Mouse (Mus musculus) right cerebral cortex, adult 2 months (tissue): Measurements from ENCODE around the gene Crip1.
A peak's percentile ranks its signal among the peaks of the same experiment; 100 is the strongest.

Experiments
- DNase-seq, 2 experiments: peaks; one replicate each; pipeline ENCODE4 v3.0.0; 2021 to 2022; ENCODE audit warnings: low spot score in 2 of 2

Crip1 gene

DNA sequence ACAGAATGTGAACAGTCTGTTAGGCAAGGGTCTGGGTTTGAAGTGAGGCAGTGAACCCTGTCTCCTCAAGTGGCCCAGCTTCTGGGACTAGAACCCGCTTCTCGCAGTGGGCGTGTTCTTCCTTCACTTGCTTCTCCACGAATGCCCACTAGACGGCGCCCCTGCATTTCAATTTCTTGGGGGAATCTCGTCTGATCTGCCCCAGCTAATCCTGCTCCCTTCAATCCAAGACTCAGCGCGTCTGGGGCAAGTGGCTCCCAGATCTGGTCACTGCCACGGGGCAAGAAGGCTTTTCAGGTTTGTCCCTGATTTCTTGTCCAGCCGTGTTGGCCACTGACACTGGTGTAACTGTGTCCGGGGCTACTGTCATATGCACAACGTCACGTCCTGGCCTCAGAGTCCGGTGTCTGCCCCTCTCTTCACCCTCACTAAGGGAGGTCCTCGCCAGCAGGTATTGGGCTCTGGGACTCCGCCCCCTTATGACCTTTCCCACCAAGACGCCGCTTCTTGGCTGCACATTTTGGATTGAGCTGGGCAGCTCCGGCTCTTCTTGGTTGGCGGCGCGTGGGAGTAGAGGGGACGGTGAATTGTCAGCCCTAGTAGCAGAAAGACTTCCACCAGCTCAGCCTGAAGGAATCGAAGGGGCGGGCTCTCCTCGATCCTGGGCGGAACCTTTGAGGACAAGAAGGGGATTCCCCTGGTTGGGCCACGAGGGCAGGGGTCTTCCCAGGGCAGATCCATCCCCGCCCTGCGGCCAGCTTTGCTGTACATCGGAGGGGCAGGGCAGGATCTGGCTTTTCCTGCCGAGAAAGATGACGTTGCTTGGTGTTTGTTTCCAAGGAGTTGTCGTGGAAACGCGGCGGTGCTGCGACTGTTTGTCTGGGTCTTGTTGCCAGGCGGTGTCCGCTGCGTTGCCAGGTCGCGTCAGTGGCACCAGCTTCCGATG lies at the start of gene Crip1:
Crip1 (plus strand) TSS at position 205 of the 946 bp plus-strand sequence.
- peak; percentile 83 to 89 for DNase-seq

DNA sequence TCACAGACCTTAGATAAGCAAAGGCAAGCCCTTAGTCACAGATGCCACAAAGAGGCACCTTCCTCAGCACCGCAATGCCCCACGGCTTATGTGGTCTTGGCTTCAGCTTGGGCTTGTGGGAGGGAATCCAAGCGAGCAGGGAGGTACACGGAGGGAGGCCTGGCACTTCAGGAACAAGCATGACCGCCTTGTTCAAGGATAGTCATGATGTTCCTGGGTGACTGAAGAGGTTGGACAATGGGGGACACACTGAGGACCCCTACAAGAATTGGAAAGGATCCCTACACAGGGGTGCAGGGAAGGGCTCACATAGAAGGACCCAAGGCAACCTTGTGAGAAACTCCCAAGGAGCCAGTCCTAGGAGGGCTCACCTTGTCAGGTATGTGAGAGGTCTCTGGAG lies 49.1 kb upstream of the Crip1 start:
- DNase-seq = no peak

- peak in 1 of 2 experiments; percentile 43 for DNase-seq
These were observed 48.3 kb upstream of the Crip1 start, which contains the start of gene Mta1 for GRCm38 (mm10) chr12:113097749-113098281. TSS of gene Mta1 (plus strand) at chr12:113098278.

DNA sequence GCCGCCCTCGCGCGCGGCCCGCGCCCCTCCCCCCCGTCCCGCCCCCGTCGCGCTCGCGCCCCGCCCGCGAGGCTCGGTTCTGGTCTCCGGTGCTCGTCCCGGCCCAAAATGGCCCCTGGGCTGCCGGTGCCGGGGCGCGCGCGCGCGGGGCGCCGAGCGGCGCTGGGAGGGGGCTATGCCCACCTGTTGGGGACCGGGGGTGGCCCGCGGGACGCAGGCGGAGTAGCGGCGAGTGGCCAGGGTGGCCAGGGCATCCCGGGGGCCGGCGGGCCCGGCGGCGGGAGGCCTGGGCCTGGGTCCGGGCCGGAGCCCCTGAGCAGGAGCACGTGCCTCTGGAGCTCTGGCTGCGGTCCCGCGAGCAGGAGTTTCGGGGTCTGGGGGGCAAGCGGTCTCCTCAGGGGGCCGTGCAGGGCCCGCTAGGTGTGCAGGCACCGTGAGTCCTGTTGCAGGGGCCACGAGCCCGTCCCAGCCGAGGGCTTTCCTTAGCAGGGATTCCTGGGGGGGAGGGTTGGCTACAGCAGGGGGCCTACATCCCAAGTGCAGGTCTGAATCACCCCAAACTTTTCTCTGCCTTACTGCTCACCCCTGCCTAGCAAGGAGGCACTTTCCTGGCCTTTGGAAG lies 47.5 kb upstream of the Crip1 start:
- no peak for DNase-seq

GRCm38 (mm10) chr12:113099470-113100237 lies 46.5 kb upstream of the Crip1 start:
- no peak for DNase-seq

DNA sequence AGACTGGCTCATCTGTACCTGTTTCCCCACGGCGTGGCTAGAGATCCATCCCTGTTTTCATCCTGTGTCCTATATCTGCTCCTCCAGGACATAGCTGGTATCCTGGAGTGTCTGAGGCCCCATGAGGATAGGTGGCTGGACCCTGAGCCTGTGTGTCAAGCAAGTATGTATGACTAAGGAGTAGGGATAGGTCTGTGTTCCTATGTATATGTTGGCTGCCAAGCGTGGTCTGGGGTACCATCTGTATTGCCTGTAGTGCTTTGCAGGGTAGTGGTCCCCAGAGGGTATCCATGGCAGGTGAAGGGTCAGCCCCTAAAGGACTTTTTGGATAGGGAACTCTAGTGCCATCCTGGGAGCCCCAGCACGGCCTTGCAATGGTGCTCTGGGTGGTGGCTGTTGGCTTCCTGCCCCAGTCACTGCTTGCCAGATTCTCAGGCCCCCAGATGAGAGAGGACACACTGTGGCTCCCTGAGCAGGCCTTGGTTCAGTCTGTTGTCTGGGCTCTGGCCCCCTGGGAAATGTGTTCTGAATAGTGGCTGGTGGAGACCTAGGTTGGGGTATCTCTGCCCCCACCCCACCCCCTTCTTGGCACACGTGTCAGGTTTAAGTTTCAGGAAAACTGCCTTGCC lies 45.6 kb upstream of the Crip1 start:
- no peak for DNase-seq

DNA sequence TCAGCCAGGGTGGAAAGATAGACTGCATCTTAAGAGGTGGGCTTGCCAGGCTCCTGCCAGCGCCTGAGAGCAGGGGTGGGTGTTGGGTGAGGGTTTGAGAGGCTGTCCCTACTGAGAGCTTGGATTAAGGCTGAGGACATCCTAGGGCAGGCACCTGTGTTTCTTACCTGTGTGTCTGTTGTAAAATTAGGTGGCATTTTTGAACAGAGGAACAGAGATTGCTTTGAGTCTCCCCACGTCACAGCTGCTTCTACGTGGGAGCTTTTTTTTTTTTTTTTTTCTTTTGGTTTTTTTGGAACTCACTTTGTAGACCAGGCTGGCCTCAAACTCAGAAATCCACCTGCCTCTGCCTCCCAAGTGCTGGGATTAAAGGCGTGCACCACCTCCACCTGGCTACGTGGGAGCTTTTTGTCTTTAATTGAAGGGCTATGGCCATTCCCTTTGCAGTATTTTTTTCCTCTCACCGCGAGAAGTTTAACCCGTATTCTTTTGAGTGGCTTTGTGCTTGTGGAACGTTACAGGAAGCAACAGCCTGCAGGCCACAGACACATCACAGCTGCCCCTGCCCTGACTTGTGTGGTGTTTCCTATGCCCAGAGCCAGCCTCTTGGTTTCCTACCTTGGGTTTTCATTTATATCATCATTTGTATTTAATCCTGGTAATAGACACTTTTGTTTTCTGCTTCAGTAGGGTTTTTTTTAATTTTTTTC lies 44.7 kb upstream of the Crip1 start:
- no peak for DNase-seq

- DNase-seq = peak in 1 of 2 experiments; percentile 64
These were observed 43.7 kb upstream of the Crip1 start for GRCm38 (mm10) chr12:113102461-113102860.

GRCm38 (mm10) chr12:113103846-113104451 lies 42.2 kb upstream of the Crip1 start:
- DNase-seq = no peak

- no peak for DNase-seq
These were observed 39.7 kb upstream of the Crip1 start for GRCm38 (mm10) chr12:113106386-113106785.

DNA sequence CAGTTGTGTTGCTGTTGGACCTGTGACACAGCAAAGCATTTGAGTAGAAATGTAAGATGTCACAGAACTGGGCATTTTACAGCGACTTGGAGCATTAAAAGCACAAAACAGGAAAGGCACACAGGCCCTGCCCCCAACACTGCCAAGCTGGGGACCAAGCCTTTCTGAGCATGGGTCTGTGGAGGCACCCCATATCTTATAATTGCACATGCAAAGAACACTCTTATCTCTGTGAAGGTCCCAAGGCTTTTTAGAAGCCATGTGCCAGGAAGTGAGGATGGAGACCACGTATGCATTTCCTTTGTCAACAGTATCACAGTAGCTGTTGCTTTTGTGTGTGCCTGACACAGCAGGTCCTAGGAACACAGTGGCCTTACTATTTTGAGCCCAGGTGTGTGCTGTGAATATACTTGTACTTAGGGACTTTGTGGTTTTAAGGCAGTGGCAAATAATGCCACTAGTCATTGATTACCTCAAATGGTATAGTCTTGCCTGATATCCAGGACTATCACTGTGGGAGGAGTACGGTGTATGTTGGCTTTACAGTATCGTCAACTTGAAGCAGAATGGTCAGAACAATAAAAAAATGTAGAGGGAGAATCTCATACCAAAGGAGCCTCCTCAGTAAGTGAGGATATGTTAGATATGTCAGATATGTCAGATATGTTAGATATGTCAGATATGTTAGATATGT lies 38.5 kb upstream of the Crip1 start:
- no peak for DNase-seq

DNA sequence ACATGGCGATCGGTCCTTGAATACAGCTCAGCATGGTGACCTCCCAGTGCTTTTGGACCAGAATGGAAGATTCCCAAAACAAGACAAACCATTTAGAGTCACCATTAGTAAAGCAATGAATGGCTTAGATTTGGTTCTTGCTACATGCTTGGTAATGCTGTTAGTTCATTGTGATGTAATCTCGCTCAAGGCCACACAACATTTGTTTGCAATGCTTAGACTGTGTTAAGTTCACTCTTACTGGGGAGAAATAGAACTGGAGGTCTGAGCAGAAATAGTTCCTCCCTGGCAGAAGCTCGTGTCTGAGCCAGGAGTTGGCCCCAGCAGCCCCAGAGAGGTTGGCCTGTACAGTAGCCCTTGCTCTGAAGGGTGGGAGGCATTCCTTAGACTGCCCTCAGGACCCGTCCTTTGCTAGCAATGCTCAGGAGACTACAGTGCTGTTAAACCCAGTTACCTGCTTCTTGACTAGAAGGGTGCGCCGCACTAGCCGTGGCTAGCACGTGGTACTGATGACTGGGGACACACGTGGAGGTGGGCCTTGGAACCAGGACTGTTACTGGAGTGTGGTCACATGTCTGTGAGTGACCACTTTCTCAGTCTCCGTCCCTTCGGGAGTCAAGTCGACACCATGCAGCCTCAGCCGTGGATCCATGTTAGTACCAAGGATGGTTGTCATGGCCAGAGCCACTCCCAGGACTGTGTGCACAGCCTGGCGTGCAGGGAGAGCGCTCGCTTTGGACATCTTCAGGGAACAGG lies 37.4 kb upstream of the Crip1 start:
- DNase-seq = no peak

- peak in 1 of 2 experiments; percentile 35 for DNase-seq
These were observed 36.3 kb upstream of the Crip1 start for GRCm38 (mm10) chr12:113109801-113110200.

DNA sequence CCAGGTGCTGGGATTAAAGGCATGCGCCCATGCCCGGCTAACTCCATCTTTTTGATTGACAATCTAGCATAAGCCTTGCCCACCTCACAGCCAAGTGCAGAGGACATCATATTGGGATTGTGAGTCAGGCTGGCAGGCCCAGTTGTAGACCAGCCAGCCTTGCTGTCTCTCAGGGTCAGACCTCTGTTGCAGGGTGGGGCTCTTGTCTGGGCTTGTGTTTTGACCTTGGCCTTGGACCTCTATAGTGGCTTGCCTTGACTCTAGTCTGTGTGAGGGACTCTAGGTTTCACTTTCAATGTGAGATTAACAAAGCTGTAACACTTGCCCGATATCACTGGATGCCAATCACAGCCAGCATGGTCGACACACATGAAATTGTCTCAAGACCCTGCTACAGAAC lies 32.0 kb upstream of the Crip1 start:
- DNase-seq = no peak

DNA sequence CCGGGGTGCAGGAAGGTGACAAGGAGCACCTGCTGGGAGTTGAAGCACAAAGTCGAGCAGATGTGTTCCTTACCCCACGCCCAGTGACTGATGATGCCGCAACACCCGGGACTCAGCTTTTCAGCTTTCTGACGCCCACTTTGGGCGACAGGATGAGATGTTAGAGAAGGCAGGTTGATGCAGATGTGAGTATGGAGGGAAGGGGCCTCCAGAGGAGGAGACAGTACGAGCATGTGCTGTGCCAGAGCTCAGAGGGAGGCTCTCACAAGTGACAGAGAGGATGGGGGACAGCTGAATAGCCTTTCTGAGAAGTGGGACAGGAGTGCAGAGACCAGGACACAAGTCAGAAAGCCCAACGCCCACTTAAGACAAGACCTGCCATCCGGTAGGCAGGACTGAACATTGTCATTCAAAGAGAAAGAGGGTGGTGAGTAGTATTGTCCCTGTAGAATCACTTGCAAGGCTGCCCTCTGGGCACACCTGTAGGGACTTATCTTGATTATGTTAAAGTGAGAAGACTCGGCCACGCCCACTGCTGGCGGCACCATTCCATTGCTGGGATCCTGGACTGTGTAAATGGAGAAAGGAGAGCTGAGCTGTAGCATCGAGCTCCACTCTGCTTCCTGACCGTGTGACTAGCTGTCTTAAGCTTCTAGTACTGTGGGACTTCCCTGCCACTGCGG lies 31.1 kb upstream of the Crip1 start:
- no peak for DNase-seq

GRCm38 (mm10) chr12:113119516-113120410 lies 26.4 kb upstream of the Crip1 start:
- peak; percentile 86 to 92 for DNase-seq

- no peak for DNase-seq
These were observed 21.4 kb upstream of the Crip1 start for GRCm38 (mm10) chr12:113124726-113125125.
